Mouse (Mus musculus): ENCODE measurements around the gene Cmss1. TPM values are rescaled to one million over a fixed set of nuclear protein-coding genes. Genes with fewer than 3 reads are reported as not detected.
A peak's percentile ranks its signal among the peaks of the same experiment; 100 is the strongest.

The Cmss1 gene
- total RNA-seq, 2 experiments from 2014 or later = 38.5 to 39.4 TPM

- DNase-seq = no peak
- intact Hi-C loops (cut with DNase I) = no loop called here
Measured at GRCm38 (mm10) chr16:57438288-57438685, 168.4 kb downstream of the Cmss1 start.

GRCm38 (mm10) chr16:57437523-57438287, 169.0 kb downstream of the Cmss1 start:
- intact Hi-C loops (cut with DNase I) = no loop called here
- no peak for DNase-seq

GRCm38 (mm10) chr16:57434640-57435039, 172.0 kb downstream of the Cmss1 start:
- intact Hi-C loops (cut with DNase I) = no loop called here
- DNase-seq = no peak

GRCm38 (mm10) chr16:57433671-57434070, 173.0 kb downstream of the Cmss1 start:
- intact Hi-C loops (cut with DNase I) = no loop called here
- DNase-seq = no peak

GRCm38 (mm10) chr16:57433173-57433572, 173.5 kb downstream of the Cmss1 start:
- DNase-seq = no peak

GRCm38 (mm10) chr16:57431294-57431693, 175.4 kb downstream of the Cmss1 start:
- no peak for DNase-seq
- intact Hi-C loops (cut with DNase I) = no loop called here

More at GRCm38 (mm10) chr16:57433173-57433572, 173.5 kb downstream of the Cmss1 start:
- intact Hi-C loops (cut with DNase I) = no loop called here

- intact Hi-C loops (cut with DNase I) = no loop called here
- DNase-seq = no peak
Measured at GRCm38 (mm10) chr16:57428977-57429376, 177.7 kb downstream of the Cmss1 start.

- peak; percentile 75 to 81 for DNase-seq
Measured at GRCm38 (mm10) chr16:57427516-57428285, 179.0 kb downstream of the Cmss1 start.

GRCm38 (mm10) chr16:57426680-57427079, 180.0 kb downstream of the Cmss1 start:
- intact Hi-C loops (cut with DNase I) = no loop called here
- no peak for DNase-seq

More at GRCm38 (mm10) chr16:57427516-57428285, 179.0 kb downstream of the Cmss1 start:
- intact Hi-C loops (cut with DNase I) = no loop called here

- no peak for DNase-seq
- intact Hi-C loops (cut with DNase I) = loop anchor here (5.0 kb wide), 1 partner anchor 129 kb away; no protein-coding TSS in a partner anchor
Measured at GRCm38 (mm10) chr16:57423001-57423800, 183.5 kb downstream of the Cmss1 start.

GRCm38 (mm10) chr16:57421680-57422417, 184.8 kb downstream of the Cmss1 start:
- no peak for DNase-seq

GRCm38 (mm10) chr16:57420773-57421556, 185.7 kb downstream of the Cmss1 start:
- intact Hi-C loops (cut with DNase I) = loop anchor here (1.0 to 5.0 kb wide), 2 partner anchors 131 to 159 kb away; no protein-coding TSS in a partner anchor
- peak; percentile 77 to 85 for DNase-seq

More at GRCm38 (mm10) chr16:57421680-57422417, 184.8 kb downstream of the Cmss1 start:
- intact Hi-C loops (cut with DNase I) = loop anchor here (5.0 kb wide), 1 partner anchor 130 kb away; no protein-coding TSS in a partner anchor

GRCm38 (mm10) chr16:57419881-57420280, 186.8 kb downstream of the Cmss1 start:
- intact Hi-C loops (cut with DNase I) = loop anchor here (1.0 to 10.0 kb wide), 3 partner anchors 132 to 985 kb away; partner anchors contain the start of gene Dcbld2
- DNase-seq = no peak

- DNase-seq = peak; percentile 52 to 62
- intact Hi-C loops (cut with DNase I) = loop anchor here (10.0 kb wide), 1 partner anchor 985 kb away; the partner anchor contains the start of gene Dcbld2
Measured at GRCm38 (mm10) chr16:57419332-57419731, 187.3 kb downstream of the Cmss1 start.

- intact Hi-C loops (cut with DNase I) = loop anchor here (10.0 kb wide), 1 partner anchor 987 kb away; the partner anchor contains the start of gene Dcbld2
- no peak for DNase-seq
Measured at GRCm38 (mm10) chr16:57417955-57418354, 188.7 kb downstream of the Cmss1 start.

GRCm38 (mm10) chr16:57417017-57417416, 189.6 kb downstream of the Cmss1 start:
- no peak for DNase-seq
- intact Hi-C loops (cut with DNase I) = loop anchor here (10.0 kb wide), 1 partner anchor 988 kb away; the partner anchor contains the start of gene Dcbld2

- intact Hi-C loops (cut with DNase I) = loop anchor here (10.0 kb wide), 1 partner anchor 989 kb away; the partner anchor contains the start of gene Dcbld2
- DNase-seq = peak; percentile 45 to 49
Measured at GRCm38 (mm10) chr16:57416049-57416448, 190.6 kb downstream of the Cmss1 start.

GRCm38 (mm10) chr16:57412766-57413165, 193.9 kb downstream of the Cmss1 start:
- intact Hi-C loops (cut with DNase I) = loop anchor here (10.0 kb wide), 1 partner anchor 992 kb away; the partner anchor contains the start of gene Dcbld2
- no peak for DNase-seq

- DNase-seq = no peak
- intact Hi-C loops (cut with DNase I) = no loop called here
Measured at GRCm38 (mm10) chr16:57403825-57404224, 202.8 kb downstream of the Cmss1 start.

Data from heart, postnatal 10 days (tissue).